9 mouse cellular contexts compared by ENCODE assay signal in the genomic region with DNA sequence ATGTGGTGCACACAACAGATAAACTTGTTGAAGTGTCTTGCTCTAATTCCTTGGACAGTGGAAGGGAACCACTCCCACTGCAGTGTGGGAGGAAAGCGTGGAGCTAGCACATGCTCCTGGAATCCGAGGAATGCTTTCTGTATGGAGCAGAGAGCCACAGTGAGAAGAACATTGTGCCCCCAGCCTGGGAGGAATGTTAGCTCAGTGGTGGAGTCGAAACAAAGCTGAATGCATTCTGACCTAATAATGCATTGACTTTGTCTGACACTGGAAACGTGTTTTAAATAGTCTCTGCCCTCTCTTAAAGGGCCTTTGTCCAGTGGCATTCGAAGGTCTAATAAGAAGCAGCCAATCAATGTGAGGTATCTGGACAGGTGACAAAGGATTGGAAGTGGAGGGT.
DNase-seq lines count a peak whose midpoint lies in the region; ATAC-seq and TF ChIP-seq lines count a peak whose summit lies in the region.
"Had no signal": no experiment of that assay in that cellular context is flagged by ENCODE, and none has a peak within 500 bp of the region (broad histone marks: within the 10 kb centered on the region; RNA-seq: fewer than 3 reads in every experiment).

No protein-coding gene starts in this region.

- peak; percentile 67 for ATAC-seq in midbrain, embryonic 11.5 days (ENCODE audit: low FRiP score)
- ATAC-seq in midbrain, postnatal 0 days (ENCODE audit: low FRiP score) = no peak
- ATAC-seq in heart, embryonic 12.5 days (ENCODE audit: insufficient number of reproducible peaks, low FRiP score) = peak; percentile 81
- ATAC-seq in limb, embryonic 12.5 days (ENCODE audit: insufficient number of reproducible peaks, insufficient read depth, low FRiP score, low TSS enrichment, low read depth) = peak; percentile 67
- no peak for ATAC-seq in forebrain, embryonic 15.5 days (replicated peaks)

- DNase-seq in midbrain, embryonic 11.5 days (ENCODE audit: low spot score, missing footprints) = no peak
- DNase-seq in midbrain, postnatal 0 days (ENCODE audit: low spot score) = no peak
- peak; percentile 63 for DNase-seq in testis, postnatal 10 days (ENCODE audit: low spot score)
- no peak for DNase-seq in thymus, postnatal 25 days
- DNase-seq in cerebellum, adult 8-10 months = no peak

- no peak for TF ChIP-seq CTCF in midbrain, postnatal 0 days (IDR thresholded peaks at IDR 0.05)

- H3K4me2 ChIP-seq in midbrain, embryonic 11.5 days = no peak overlapping the region
- H3K4me2 ChIP-seq in midbrain, postnatal 0 days (ENCODE audit: low read depth, low read length, poor library complexity, severe bottlenecking) = no peak overlapping the region
- H3K4me2 ChIP-seq in heart, embryonic 12.5 days = peak overlapping the region; percentile 21; the same call in 1 of the 2 replicates
- H3K4me2 ChIP-seq in limb, embryonic 12.5 days = peak overlapping the region; percentile 17; the same call in 1 of the 2 replicates
- no peak overlapping the region for H3K4me2 ChIP-seq in forebrain, embryonic 15.5 days (replicated peaks)

- H3K4me3 ChIP-seq in midbrain, embryonic 11.5 days (ENCODE audit: low read depth, low read length) = no peak overlapping the region
- no peak overlapping the region for H3K4me3 ChIP-seq in midbrain, postnatal 0 days (ENCODE audit: low read depth, low read length)
- no peak overlapping the region for H3K4me3 ChIP-seq in heart, embryonic 12.5 days
- no peak overlapping the region for H3K4me3 ChIP-seq in limb, embryonic 12.5 days (replicated peaks)
- no peak overlapping the region for H3K4me3 ChIP-seq in forebrain, embryonic 15.5 days

- 23% methylated on average over 5 of the region's 5 CpGs for WGBS in midbrain, embryonic 11.5 days
- WGBS in midbrain, postnatal 0 days = 20% methylated on average over 5 of the region's 5 CpGs
- WGBS in heart, embryonic 12.5 days = 15% methylated on average over 5 of the region's 5 CpGs
- WGBS in limb, embryonic 12.5 days = 15% methylated on average over 5 of the region's 5 CpGs
- 9% methylated on average over 5 of the region's 5 CpGs for WGBS in forebrain, embryonic 15.5 days

- no peaks in the 10 kb centered on the region for H3K27me3 ChIP-seq in midbrain, embryonic 11.5 days (ENCODE audit: control insufficient read depth, insufficient read depth, low read length)
- no peaks in the 10 kb centered on the region for H3K27me3 ChIP-seq in midbrain, postnatal 0 days (ENCODE audit: insufficient read depth, low read length)
- no peaks in the 10 kb centered on the region for H3K27me3 ChIP-seq in heart, embryonic 12.5 days (replicated peaks)
- H3K27me3 ChIP-seq in limb, embryonic 12.5 days = no peaks in the 10 kb centered on the region
- H3K27me3 ChIP-seq in forebrain, embryonic 15.5 days = no peaks in the 10 kb centered on the region

- no peaks in the 10 kb centered on the region for H3K36me3 ChIP-seq in midbrain, embryonic 11.5 days (ENCODE audit: control insufficient read depth, insufficient read depth, low read length)
- no peaks in the 10 kb centered on the region for H3K36me3 ChIP-seq in midbrain, postnatal 0 days (ENCODE audit: insufficient read depth, low read length)
- peaks cover 17% of the 10 kb centered on the region for H3K36me3 ChIP-seq in heart, embryonic 12.5 days
- H3K36me3 ChIP-seq in limb, embryonic 12.5 days = no peaks in the 10 kb centered on the region
- H3K36me3 ChIP-seq in forebrain, embryonic 15.5 days = no peaks in the 10 kb centered on the region

- H3K27ac ChIP-seq in midbrain, embryonic 11.5 days (ENCODE audit: low read depth, low read length) = no peak overlapping the region
- H3K27ac ChIP-seq in midbrain, postnatal 0 days (ENCODE audit: low read depth, low read length) = no peak overlapping the region
- peak overlapping the region; percentile 92 for H3K27ac ChIP-seq in heart, embryonic 12.5 days (ENCODE audit: poor library complexity, severe bottlenecking)
- peak overlapping the region; percentile 41; the same call in 1 of the 2 replicates for H3K27ac ChIP-seq in limb, embryonic 12.5 days
- no peak overlapping the region for H3K27ac ChIP-seq in forebrain, embryonic 15.5 days (replicated peaks)
- H3K27ac ChIP-seq: liver, embryonic 14.5 days had no signal

- no peak overlapping the region for H3K9ac ChIP-seq in midbrain, embryonic 11.5 days (ENCODE audit: low read length)
- no peak overlapping the region for H3K9ac ChIP-seq in midbrain, postnatal 0 days (replicated peaks; ENCODE audit: low read length, poor library complexity, severe bottlenecking)
- H3K9ac ChIP-seq in heart, embryonic 12.5 days = no peak overlapping the region
- H3K9ac ChIP-seq in limb, embryonic 12.5 days (replicated peaks) = no peak overlapping the region
- no peak overlapping the region for H3K9ac ChIP-seq in forebrain, embryonic 15.5 days (replicated peaks)
- H3K9ac ChIP-seq: liver, embryonic 14.5 days had no signal

- H3K4me1 ChIP-seq in midbrain, embryonic 11.5 days (ENCODE audit: control insufficient read depth, insufficient read depth, low read length) = peaks cover 4% of the 10 kb centered on the region; the same call in 1 of the 2 replicates
- no peaks in the 10 kb centered on the region for H3K4me1 ChIP-seq in midbrain, postnatal 0 days (ENCODE audit: insufficient read depth, low read length)
- H3K4me1 ChIP-seq in heart, embryonic 12.5 days (replicated peaks) = peaks cover 28% of the 10 kb centered on the region
- H3K4me1 ChIP-seq in limb, embryonic 12.5 days (replicated peaks) = peaks cover 13% of the 10 kb centered on the region
- no peaks in the 10 kb centered on the region for H3K4me1 ChIP-seq in forebrain, embryonic 15.5 days

- H3K9me3 ChIP-seq in midbrain, embryonic 11.5 days (ENCODE audit: control insufficient read depth, low read length) = no peaks in the 10 kb centered on the region
- H3K9me3 ChIP-seq in midbrain, postnatal 0 days (ENCODE audit: low read length) = no peaks in the 10 kb centered on the region
- no peaks in the 10 kb centered on the region for H3K9me3 ChIP-seq in heart, embryonic 12.5 days (replicated peaks)
- no peaks in the 10 kb centered on the region for H3K9me3 ChIP-seq in limb, embryonic 12.5 days
- no peaks in the 10 kb centered on the region for H3K9me3 ChIP-seq in forebrain, embryonic 15.5 days

Comparison
In these comparisons a context has a peak if more than half of its experiments do, and no peak if none do; other contexts are left out.
1. ATAC-seq: peak in midbrain, embryonic 11.5 days (single experiment), heart, embryonic 12.5 days (single experiment) and limb, embryonic 12.5 days (single experiment); none in midbrain, postnatal 0 days (single experiment) and forebrain, embryonic 15.5 days (single experiment).
2. H3K27ac ChIP-seq: peak in heart, embryonic 12.5 days (single experiment) and limb, embryonic 12.5 days (single experiment); none in midbrain, embryonic 11.5 days (single experiment), midbrain, postnatal 0 days (single experiment) and forebrain, embryonic 15.5 days (single experiment).
3. H3K4me2 ChIP-seq: peak in heart, embryonic 12.5 days (single experiment) and limb, embryonic 12.5 days (single experiment); none in midbrain, embryonic 11.5 days (single experiment), midbrain, postnatal 0 days (single experiment) and forebrain, embryonic 15.5 days (single experiment).